Mouse (Mus musculus): ENCODE measurements at regions not wholly inside any gene's neighbourhood (a gene's known extent, or its start where the extent isn't known, plus 50 kb on each side); places are given as distances from the start of the nearest gene placed in this dataset.

DNA sequence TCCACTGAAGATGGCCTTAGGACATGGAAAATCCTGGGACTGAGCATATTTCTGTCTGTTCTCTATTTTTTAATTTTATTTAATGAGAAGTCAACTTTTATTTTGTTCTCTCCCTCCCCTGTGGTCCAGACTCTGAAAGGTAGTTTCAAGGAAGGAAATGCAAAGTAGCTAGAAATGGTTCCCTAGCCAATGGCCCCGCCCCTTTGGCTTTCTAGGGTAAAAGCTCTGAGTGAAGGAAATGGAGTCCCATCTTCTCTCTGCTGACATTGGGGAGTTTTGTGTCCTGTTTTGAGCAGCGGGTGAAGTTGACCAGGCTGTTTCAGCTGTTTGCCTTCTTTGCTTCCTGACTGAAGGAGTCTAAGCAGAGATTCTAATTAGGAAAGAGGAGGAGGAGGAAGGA lies 103.8 kb upstream of the Cxcr4 start:
- no peak for TF ChIP-seq CTCF (IDR thresholded peaks at IDR 0.05; ENCODE audit: low read depth)
- TF ChIP-seq EP300 (IDR thresholded peaks at IDR 0.05; ENCODE audit: low read depth): no peak

Measured in liver, embryonic 14.5 days (tissue).